Mouse (Mus musculus) thymus, postnatal 25 days (tissue): Measurements from ENCODE around the gene Tppp3.

Source experiments
- DNase-seq: peaks from one replicate; pipeline ENCODE4 v3.0.0; 2022

Gene Tppp3

DNA sequence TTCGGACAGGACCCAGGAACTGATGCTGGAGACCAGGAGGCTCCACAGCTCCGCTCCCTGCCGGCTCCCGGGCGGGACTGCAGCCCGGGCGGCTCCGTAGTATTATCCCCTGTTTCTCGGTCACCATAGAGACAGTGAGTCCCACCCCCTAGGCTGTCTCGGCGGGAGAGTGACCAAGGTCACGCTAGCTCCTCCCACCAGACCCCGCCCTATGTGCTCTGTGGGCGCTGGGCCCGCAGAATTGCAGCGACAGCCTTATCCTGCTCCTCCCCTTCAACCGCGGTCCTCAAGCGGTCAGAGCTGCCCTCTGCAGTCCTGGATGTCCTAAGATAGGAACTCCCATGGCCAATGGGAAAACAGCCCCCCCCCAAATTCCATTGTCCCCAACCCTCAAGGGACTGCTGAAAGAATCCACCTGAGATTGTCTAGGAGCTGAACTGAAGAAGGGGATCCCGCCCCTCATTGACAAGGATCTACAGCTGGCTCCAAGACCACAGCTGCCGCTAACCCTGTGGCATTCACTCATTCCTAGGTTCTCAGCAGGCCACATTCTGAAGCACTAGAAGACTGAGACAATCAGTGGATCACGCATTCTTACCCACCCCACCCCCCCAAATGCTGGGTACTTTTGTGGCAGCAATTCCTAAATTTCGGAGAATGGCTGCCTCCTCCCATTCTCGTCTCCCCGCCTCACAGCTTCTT is at the start of gene Tppp3:
Gene Tppp3 (minus strand): TSS at position 213 of the 702 bp plus-strand sequence.
- peak; percentile 12 for DNase-seq

DNA sequence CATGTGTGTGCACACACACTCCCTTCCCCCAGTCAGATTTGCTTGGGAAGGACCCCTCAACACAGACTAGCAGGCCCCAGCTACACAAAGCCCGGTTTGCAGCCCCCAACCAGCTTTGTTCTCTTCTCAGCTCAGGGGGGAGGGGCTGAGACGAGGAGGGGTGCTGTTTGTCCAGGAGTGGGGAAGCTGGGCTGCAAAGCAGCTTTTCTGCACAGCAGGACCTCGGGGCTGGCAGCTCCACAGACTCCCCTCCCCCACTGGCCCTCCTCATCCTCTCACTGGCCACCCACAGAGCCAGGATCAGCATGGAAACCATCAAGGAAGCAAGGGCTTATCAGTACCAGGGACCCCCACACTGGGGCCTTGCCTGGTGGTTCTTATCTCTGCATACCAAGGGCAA is 49.7 kb upstream of the Tppp3 start:
- no peak for DNase-seq

DNA sequence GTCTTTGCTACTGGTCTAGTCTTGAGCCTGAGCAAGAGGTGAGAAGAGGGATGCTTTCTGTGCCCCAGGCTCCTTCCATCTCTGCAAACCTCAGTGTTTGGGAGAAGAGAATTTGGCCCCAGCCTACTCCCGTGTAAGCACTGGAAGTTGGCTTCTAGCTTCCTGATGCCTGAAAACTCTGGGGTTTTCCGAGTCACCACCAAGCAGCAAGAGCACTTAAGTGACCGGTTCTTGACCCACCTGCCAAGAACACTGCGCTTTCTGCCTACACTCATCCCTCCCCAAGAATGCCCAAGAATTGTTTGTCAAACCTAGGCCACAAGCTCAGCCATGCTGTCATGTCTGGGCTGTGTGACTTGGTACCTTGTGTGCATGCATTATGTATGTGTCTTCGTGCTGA is 49.2 kb upstream of the Tppp3 start:
- no peak for DNase-seq

DNA sequence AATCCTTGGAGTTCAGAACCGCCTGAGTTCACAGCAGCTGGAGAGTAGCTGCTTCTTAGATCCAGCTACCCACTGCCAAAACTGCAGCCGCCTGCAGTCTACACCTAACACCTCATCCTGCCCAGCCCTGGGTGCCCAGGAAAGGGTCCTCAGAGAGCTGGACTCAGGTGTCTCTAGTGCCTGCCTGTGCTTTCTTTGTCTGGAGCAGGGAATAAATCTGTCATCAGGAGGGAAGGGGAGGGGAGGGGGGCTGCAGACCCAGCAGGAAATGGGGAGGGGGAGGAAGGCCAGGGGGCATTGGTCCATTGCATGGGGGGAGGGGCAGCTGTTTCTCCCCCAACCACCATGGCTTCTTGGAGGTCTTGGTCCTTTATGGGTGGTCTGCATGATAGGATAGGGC is 48.3 kb upstream of the Tppp3 start:
- no peak for DNase-seq

DNA sequence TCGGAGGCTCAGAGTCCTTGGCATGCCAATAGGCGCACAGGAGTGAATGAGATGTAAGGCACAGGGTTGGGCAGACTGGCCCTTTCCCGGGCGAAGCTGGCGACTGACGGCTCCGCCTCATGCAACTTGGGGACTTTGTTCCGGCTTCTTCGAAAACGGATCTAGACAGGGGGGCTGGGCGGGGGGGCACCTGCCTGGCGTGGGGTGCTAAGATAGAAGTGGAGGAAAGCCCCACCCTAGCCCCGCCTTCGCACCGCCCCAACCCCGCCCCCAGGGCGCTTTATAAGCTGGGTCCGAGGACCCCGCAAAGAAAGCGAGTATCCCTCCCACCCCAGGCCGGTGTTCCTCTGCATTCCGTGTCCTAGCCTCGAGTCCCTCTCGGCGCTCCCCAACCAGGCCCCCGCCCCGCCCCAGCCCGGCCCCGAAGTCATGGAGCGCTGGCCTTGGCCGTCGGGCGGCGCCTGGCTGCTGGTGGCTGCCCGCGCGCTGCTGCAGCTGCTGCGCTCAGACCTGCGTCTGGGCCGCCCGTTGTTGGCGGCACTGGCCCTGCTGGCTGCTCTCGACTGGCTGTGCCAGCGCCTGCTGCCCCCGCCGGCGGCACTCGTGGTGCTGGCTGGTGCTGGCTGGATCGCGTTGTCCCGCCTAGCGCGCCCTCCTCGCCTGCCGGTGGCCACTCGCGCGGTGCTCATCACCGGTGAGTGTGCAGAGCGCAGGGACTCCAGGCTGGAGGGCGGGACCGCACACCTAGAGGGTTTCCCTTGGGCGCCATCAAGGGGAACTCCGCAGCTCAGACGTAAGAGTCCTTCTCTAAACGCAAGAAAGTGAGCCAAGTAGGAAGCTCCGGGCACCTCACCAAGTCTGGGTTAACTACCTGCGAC is 47.3 kb upstream of the Tppp3 start, which contains the start of gene Hsd11b2:
Gene Hsd11b2 (plus strand): TSS at position 320 of the 878 bp plus-strand sequence.
- DNase-seq = peak; percentile 41

DNA sequence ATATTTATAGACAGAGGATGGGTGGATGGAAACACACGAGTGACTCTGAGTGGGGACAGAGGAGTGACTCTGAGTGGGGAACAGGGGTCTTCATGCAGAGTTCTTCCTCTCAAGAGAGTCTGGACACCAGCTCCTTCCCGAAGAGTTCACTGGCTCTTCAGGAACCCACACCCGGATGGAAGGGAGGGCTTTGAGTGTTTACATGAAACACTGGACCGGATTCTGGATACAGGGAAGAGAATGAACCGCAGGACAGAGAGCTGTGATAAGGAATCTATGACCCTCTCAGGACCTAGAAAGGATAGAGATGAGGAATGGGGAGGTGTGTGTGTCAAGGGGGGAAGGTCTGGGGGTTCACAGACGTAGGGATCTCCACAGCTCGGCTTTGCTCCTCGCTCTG is 46.0 kb upstream of the Tppp3 start:
- no peak for DNase-seq

DNA sequence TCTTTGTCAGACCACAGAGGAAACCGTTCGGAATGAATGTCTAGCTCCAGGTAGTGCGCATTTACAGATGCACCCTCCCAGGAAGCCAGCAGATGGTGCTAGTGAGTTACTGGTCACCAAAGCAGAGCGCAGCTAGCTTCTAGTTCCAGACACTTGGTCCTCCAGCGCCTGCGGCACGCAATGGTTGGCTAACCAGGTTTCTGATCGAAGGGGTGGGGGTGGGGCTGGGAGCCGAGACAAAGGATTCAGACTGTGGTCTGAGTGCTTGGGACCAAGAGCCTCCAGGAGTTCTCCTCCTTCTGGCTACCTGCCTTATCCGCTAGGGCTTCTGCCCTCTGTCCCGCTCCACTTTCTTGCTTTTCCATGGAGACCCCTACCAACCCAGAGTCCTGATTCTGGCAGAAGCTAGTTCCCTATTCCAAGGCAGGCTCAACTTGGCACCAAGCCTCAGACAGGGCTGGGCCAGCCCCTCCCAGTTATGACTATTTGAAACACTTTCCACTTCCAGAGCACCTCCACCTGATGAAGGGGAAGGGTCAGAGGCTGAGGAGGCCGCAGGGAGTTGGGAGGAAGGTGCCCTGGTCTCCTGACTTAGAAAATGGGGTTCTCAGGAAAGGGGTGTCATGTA is 44.8 kb upstream of the Tppp3 start:
- peak; percentile 72 for DNase-seq

DNA sequence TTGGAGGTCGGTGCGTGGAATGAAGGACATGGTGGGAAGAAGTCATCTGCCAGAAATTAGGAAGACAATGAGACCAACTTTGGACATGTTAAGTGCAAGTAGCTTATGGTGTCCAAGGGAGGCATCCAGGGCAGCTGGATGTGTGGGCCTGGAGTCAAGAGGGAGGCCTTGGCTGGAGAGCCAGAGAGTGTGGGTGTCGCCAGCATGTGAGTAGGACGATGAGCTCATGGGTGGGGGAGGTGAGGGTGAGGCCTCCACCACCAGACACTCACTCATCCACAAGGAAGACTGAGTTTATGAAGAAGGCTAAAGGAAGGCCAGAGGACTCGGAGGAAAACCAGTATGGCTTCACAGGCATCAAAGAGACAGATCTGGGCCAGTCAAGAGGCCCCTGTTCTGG is 43.3 kb upstream of the Tppp3 start:
- DNase-seq = no peak

DNA sequence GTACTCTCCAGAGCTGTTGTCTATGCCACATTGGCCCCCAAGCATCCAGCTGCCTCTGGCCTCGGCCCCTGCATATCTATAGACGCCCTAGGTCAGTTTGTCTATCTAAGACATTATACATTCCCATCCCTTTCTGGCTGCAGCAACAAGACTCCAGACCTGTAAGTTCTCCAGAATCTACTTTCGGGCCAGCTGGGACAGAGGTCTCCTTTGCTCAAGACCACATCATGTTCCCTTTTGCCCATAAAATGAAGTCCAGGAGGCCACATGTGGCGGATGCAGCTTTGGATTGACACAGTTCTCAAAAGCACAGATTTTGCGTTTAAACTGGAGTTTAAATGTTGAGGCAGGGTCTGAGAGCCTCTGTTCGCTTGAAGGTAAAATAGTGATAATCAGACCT is 42.9 kb upstream of the Tppp3 start:
- DNase-seq = no peak

DNA sequence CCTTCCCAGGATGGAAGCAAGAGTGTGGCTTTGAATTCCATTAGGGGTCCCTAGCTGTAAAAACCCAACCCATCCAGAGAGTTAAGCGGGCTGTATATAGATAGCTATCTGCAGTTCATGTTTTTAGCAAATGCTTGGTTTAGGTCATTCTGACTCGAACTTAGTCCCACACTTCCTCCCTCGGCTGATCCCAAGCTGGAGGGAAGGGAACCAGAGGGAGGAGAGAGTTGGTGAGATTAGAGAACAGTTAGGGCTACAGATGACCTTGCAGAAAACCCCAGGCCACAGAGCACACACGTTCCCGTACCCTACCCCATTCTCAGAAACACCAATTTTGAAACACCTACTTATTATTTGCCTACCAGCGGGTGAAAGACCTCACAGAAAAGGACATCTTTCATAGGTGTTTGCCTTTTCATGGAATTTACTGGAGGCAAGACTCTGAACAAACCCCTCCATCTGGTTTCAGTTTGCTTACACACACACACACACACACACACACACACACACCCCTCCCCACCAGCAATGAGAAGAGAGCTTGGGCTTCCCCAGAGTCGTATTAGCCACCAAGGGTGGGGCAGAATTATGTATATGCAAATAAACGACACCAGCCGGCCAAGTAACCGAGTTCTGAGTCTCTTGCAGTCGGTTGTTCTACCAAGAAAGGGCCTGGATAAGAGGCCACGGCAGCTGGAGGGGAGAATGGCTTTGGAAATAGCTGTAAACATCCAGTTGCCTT is 38.8 kb upstream of the Tppp3 start:
- no peak for DNase-seq

DNA sequence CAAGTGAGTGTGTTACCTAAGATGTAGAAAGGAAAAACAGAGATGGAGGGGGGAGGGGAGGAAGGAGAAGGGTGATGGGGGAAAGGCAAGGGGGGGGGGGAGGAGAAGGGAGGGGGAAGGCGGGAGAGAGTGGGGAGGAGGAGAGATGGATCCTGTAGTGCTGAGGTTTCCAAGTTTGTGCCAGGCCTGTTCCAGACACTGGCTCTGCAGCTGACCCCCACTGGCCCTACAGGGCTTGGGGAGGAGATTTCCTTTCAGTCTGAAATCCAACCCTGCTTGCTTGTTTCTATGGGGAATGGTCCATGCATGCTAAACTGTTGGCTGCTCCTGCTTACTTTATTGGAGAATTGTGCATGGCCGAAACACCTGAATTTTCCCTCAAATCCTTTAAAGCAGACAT is 37.4 kb upstream of the Tppp3 start:
- DNase-seq = no peak

DNA sequence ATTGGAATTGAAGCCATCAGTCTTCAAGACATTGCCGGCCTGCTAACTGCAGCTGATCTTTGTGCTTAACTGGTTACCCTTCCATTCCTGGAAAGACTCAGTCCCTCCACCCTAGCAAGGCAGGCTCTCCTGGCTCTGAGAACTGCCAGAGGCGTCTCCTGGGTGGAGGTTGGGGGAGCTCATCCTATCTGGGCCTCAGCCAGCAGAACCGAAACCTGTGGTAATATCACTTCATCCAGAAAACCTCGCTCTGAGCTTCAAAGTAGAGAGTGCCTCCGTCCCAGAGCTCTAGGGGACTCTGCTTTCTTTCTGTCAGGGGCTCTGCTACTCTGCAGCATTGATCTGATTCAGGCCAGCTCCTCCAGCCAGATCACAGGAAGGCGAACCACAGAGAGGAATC is 35.7 kb upstream of the Tppp3 start:
- DNase-seq = no peak

DNA sequence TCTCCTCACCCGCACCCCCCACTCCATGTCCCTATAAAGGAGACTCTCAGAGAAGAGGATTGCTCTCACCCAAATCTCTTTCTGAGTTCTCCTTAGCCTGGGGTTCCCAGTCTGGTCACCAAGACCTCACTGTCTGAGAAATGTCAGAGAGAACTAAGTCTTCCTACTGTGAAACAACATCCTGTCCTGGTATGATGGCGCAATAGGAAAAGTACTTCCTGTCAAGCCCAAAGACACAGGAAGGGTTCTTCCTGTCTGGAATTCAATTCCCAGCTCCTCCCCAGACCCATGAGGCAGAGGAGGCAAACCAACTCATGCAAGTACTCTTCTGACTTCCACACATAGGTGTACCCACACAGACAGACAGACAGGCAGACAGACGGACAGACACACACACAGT is 33.3 kb upstream of the Tppp3 start:
- DNase-seq = no peak

DNA sequence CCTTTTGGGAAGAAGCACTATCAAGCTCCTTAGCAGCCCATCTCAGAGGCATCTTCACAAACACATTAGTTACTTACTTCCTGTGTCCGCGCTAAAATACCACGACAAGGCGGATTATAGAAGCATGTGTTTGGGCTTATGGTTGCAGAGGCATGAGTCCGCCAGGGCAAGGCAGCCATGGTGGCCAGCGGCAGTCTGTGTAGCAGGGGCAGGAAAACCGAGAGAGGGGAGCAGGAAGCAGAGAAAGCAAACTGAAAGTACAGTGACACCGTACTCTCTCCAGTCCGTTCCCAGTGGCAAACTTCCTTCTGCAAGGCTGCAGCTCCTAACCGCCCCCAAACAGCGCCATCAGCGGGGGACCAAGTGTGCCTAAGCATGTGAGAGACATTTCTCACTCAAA is 28.5 kb upstream of the Tppp3 start:
- DNase-seq = peak; percentile 12

DNA sequence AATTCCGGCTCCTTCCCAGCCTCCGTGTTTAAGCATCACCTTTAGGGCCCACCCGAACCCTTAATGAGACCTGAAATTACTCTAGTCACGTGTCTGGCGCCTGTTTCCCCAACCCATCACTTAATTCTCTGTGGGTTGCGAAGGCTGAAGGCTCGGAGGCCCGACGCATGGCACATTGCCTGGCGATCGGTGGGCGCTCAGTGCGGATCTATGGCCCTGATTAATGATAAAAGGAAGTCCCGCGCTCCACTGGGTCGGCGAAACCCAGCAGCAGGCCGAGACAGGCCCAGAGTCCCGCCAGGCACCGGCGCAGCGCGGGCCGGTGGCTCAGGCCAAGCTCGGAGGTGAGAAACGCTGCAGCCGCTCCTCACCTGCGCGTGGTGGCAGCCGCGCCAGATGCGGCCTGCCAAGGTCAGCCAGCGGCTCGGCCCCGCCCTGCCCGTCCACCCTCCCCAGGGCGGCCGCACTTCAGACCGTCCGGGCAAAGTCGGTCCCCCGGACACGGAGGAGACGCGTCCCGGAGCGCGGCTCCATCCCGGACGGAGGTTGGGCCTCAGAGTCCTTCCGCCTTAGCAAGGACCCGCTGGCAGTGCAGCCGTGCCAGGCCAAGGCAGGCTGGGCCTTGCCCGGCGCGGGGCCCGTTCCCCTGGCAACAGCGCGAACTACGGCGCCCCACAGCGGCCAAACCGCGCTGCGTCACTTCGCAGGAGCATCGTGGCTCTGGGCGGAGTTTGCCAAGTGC is 25.3 kb upstream of the Tppp3 start, which contains the start of gene Zdhhc1:
Gene Zdhhc1 (minus strand): TSS at position 464 of the 742 bp plus-strand sequence.
- peak; percentile 86 for DNase-seq

DNA sequence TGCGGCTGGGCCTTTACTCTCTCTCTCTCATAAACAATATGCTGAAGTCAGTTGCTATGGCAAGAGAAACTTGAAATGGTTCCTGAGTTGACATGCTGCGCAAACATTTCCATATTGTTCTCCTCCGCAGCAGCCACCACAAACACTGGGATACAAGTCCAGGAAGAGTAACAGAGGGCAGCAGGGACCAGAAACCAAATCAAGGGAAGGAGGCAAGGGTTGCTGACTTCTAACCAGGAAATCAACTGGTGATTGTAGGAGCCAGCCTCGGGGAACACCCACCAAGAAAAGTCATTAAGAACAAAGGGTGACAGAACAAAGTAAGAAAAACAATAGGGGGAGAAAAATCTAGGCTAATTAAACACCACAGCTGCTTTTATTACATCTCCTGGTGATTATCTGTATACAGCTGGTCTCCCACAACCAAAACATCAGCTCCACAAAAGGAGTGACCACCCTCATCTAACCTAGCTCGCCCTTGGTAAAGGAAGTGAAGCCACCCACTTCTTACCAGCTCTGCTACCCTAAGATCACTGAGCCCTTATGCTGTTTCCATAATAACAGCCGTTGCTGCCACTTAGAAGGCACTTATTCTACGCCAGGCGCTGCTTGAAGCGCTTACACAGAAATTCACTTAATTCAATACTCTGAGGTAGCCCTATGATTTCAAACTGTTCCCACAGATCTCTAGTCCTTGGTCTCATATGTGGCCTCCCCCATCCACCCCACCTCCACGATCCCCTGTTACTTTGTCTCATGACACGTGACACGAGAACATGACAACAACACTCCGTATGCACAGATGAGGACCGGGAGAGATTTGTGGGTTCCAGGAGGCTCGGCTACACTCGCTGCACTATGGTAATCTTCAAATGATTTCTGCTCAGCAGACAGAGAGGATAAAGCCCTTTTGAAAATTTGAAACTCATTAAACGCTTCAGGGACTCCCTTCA is 24.3 kb upstream of the Tppp3 start:
- DNase-seq = no peak

DNA sequence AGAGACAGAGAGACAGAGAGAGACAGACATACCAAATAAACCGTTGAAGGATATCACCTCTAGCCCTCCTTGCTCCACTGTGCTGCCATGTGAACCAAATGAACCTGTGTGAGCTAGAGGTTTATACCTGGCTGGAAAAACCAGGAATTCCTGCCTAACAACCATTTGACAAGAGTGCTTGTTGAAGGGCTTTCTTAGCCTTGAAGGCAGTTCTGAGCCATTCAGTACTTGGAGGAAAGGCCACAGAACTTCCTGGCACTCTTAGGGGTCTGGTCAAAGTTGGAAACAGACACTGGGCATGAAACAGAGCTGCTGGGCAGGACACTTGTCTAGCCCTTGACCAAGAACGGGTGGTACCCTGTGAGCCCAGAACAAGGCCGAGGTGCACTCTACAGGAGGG is 23.2 kb upstream of the Tppp3 start:
- DNase-seq = no peak

DNA sequence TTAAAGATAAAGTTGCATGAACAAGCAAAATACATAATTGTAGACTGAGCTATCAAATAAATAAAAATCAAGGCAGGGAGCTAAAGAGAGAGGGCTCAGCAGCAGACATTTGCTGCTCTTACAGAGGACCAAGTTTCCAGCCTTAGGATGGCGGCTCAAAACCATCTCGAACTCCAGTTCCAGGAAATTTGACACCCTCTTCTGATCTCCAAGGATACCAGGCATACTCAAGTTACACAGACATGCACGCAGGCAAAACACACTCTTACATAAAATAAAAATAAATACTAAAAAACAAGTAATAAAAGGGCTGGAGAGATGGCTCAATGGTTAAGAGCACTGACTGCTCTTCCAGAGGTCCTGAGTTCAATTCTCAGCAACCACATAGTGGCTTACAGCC is 22.2 kb upstream of the Tppp3 start:
- DNase-seq = no peak

DNA sequence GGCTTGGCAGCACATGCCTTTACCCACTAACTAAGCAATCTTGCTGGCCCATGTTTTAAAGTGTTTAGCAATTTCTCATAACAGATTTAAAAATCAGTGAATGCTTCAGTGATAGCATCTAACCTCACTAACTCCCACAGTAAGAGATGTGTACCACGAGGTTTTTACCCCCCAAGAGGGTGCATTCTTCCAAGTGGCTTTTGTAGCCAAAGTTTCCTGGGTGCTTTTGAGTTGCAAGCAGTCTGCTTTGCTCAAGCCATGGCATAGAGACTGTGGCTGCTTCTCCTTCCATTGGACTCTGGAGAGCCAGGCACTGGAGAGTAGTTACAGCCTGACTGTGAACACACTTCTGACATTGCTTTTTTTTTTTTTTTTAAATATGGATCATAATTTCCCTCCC is 18.0 kb upstream of the Tppp3 start:
- DNase-seq = no peak

DNA sequence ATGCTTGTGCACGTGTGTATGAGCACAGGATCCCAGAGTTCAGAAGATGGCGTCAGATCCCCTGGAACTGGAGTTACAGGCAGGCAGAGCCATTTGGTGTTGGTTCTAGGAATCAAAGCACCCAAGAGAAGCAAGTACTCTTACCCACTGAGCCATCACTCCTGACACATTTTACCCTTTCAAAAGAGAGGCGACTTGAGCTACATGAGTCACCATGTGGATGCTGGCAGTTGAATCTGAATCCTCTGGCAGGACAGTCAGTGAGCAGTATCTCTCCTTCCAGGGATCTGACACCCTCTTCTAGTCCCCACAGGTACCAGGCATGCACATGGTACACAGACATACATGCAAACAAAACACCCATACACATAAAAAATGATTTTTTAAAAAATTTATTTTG is 16.8 kb upstream of the Tppp3 start:
- DNase-seq = no peak

DNA sequence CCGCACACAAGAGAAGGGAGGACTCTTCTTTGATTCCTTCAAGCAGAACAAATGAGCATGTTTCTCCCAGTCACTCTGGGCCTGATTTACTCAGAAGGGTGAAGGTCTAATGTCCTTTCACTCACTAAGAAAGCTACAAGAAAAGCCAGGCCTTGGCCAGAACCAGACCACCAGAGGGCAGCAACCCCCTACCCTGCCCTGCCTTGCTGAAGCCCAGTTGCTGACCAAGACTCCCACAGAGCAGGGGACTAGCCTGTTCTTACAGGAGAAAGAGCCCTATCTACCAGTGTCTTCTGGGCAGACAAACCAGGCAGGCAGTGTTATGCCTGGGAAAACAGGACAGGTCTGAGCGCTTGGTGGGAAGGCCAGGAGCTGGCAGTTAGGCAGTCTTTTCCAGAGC is 13.1 kb upstream of the Tppp3 start:
- DNase-seq = peak; percentile 34
